Mouse (Mus musculus) gastrocnemius, postnatal 14 days (tissue): Measurements from ENCODE around the gene Tra2a. TPM values are rescaled to one million over a fixed set of nuclear protein-coding genes. Genes with fewer than 3 reads are reported as not detected.
A peak's percentile ranks its signal among the peaks of the same experiment; 100 is the strongest.
"Not testable (repeated sequence)": the region's sequence is repeated elsewhere in the genome, so short reads cannot be mapped to it uniquely, and the experiment has no call there.

Experiments used
- DNase-seq: peaks from one replicate; pipeline ENCODE4 v3.0.0; 2021; ENCODE audit warnings: mixed read lengths
- intact Hi-C: fragments of 180-260 bp; cut with DNase I; formaldehyde crosslinking; loops from one replicate; pipeline ENCODE4 v1.15.1; 2025; ENCODE audit warnings: low total_unique reads
- long read RNA-seq, 2 experiments: library from polyadenylated mRNA; stranded (forward); transcript quantifications; one replicate each; pipeline ENCODE4 v2.0.0; 2021
- total RNA-seq, 2 experiments: library from RNA; stranded (reverse); gene quantifications; 2 replicates each; pipeline ENCODE4 v1.2.3; 2021

The Tra2a gene
- 10 to 100 TPM; 15.8 to 18.1 TPM for total RNA-seq
- long read RNA-seq, experiment 1, partial matches to known transcripts, result 0 of 2 reads
- long read RNA-seq, experiment 1, other reads (novel, unspliced or antisense), result 0 of 2 reads
- long read RNA-seq, experiment 2, partial matches to known transcripts, result 0 of 3 reads
- long read RNA-seq, experiment 2, other reads (novel, unspliced or antisense), result 0 of 3 reads

- intact Hi-C loops, result no loop called here
- peak; percentile 96 for DNase-seq
These were observed at the start of gene Tra2a for GRCm38 (mm10) chr6:49263847-49264243. TSS of gene Tra2a (minus strand) at chr6:49264033.

- intact Hi-C loops, result no loop called here
- DNase-seq, result no peak
These were observed 34.5 kb upstream of the Tra2a start for GRCm38 (mm10) chr6:49298286-49298685.

GRCm38 (mm10) chr6:49282122-49282521, 18.3 kb upstream of the Tra2a start:
- peak; percentile 60 for DNase-seq
- intact Hi-C loops, result no loop called here

GRCm38 (mm10) chr6:49280942-49281341, 17.1 kb upstream of the Tra2a start:
- DNase-seq, result no peak
- intact Hi-C loops, result no loop called here

- intact Hi-C loops, result no loop called here
- DNase-seq, result no peak
These were observed 11.5 kb upstream of the Tra2a start for GRCm38 (mm10) chr6:49275296-49275695.

- no peak for DNase-seq
- intact Hi-C loops, result loop anchor here (5.0 kb wide), 1 partner anchor 123 kb away; the partner anchor contains the start of gene Stk31
These were observed 10.7 kb upstream of the Tra2a start for GRCm38 (mm10) chr6:49274416-49275091.

GRCm38 (mm10) chr6:49273934-49274333, 10.1 kb upstream of the Tra2a start:
- intact Hi-C loops, result loop anchor here (5.0 kb wide), 1 partner anchor 123 kb away; the partner anchor contains the start of gene Stk31

GRCm38 (mm10) chr6:49272863-49273262, 9.0 kb upstream of the Tra2a start:
- intact Hi-C loops, result loop anchor here (5.0 kb wide), 1 partner anchor 124 kb away; the partner anchor contains the start of gene Stk31

More at GRCm38 (mm10) chr6:49273934-49274333, 10.1 kb upstream of the Tra2a start:
- DNase-seq, result no peak

GRCm38 (mm10) chr6:49271815-49272214, 8.0 kb upstream of the Tra2a start:
- intact Hi-C loops, result loop anchor here (2.0 to 5.0 kb wide), 2 partner anchors 45 to 125 kb away; partner anchors contain the start of gene Stk31
- DNase-seq, result no peak

More at GRCm38 (mm10) chr6:49272863-49273262, 9.0 kb upstream of the Tra2a start:
- DNase-seq, result no peak

GRCm38 (mm10) chr6:49269923-49270322, 6.1 kb upstream of the Tra2a start:
- DNase-seq, result no peak
- intact Hi-C loops, result loop anchor here (2.0 to 5.0 kb wide), 2 partner anchors 47 to 127 kb away; partner anchors contain the start of gene Stk31

GRCm38 (mm10) chr6:49269200-49269599, 5.4 kb upstream of the Tra2a start:
- intact Hi-C loops, result no loop called here

GRCm38 (mm10) chr6:49267686-49268085, 3.9 kb upstream of the Tra2a start:
- no peak for DNase-seq
- intact Hi-C loops, result no loop called here

More at GRCm38 (mm10) chr6:49269200-49269599, 5.4 kb upstream of the Tra2a start:
- peak; percentile 76 for DNase-seq

GRCm38 (mm10) chr6:49265207-49265606, 1.4 kb upstream of the Tra2a start:
- DNase-seq, intact Hi-C loops: not testable (repeated sequence)

- DNase-seq, intact Hi-C loops: not testable (repeated sequence)
These were observed 613 bp upstream of the Tra2a start for GRCm38 (mm10) chr6:49264446-49264845.

GRCm38 (mm10) chr6:49263081-49263846, 569 bp downstream of the Tra2a start:
- intact Hi-C loops, result no loop called here

GRCm38 (mm10) chr6:49262421-49262820, 1.4 kb downstream of the Tra2a start:
- DNase-seq, result no peak
- intact Hi-C loops, result no loop called here

More at GRCm38 (mm10) chr6:49263081-49263846, 569 bp downstream of the Tra2a start:
- DNase-seq, result peak; percentile 36

- DNase-seq, result no peak
- intact Hi-C loops, result no loop called here
These were observed 4.1 kb downstream of the Tra2a start for GRCm38 (mm10) chr6:49259711-49260110.

GRCm38 (mm10) chr6:49257880-49258279, 6.0 kb downstream of the Tra2a start:
- intact Hi-C loops, result no loop called here
- DNase-seq, result no peak

GRCm38 (mm10) chr6:49252207-49252606, 11.6 kb downstream of the Tra2a start:
- DNase-seq, result no peak
- intact Hi-C loops, result no loop called here

- no peak for DNase-seq
- intact Hi-C loops, result no loop called here
These were observed 12.6 kb downstream of the Tra2a start for GRCm38 (mm10) chr6:49251199-49251598.
